Mouse (Mus musculus): ENCODE results near the gene Cenpt. TPM values are rescaled to one million over a fixed set of nuclear protein-coding genes. Genes with fewer than 3 reads are reported as not detected.

Cenpt gene
- polyA plus RNA-seq, 1 experiment, result 7.3 TPM

DNA sequence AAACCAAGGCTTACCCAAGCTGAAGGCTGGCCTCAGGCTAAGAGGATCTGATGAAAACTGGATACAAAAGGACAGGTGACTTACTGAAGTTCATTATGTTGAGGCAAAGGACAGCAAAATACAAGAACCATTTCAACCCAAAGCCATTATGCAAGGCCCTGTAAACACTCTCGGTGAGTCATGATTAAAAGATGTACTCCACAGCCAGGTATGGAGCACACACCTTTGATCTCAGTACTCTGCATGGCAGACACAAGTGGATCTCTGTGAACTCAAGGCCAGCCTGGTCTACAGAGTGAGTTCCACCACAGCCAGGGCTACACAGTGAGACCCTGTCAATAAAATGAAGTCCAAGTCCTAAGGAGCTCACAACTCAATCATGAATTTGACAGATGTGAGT lies 57.3 kb downstream of the Cenpt start:
- no peak for TF ChIP-seq CTCF (conservative IDR thresholded peaks at IDR 0.05; ENCODE audit: insufficient read depth, insufficient read length, low read depth, low read length)
- no peak for TF ChIP-seq POLR2A (IDR thresholded peaks at IDR 0.05; ENCODE audit: low read depth, low read length)
- Histone ChIP-seq H3K27me3 (replicated peaks; ENCODE audit: control insufficient read depth, insufficient read depth, low read length) (no peaks in the 10 kb centered on the region), H3K36me3 (ENCODE audit: control insufficient read depth, insufficient read depth, low read length) (no peaks in the 10 kb centered on the region), H3K4me3 (ENCODE audit: insufficient read depth, low read depth, low read length) (no peak overlapping the region), H3K4me1 (ENCODE audit: control insufficient read depth, insufficient read depth, low read length) (peaks cover 17% of the 10 kb centered on the region), H3K27ac (ENCODE audit: insufficient read depth, low read depth, low read length) (no peak overlapping the region)
- DNase-seq, result no peak
- 64% methylated on average over 1 of the region's 1 CpGs for WGBS

Other genes with a start within 250 kb of the Cenpt start
- gene Ripor1, start 248.0 kb downstream of the Cenpt start, polyA plus RNA-seq (2012; rRNA removed), result 50.6 and 54.8 TPM in 2 replicates
- gene Ctcf, start 216.7 kb downstream of the Cenpt start, polyA plus RNA-seq (2012; rRNA removed), result 13.3 and 16.7 TPM in 2 replicates
- gene Agrp, start 215.9 kb downstream of the Cenpt start, polyA plus RNA-seq (2012; rRNA removed), result 0.13 and 0.31 TPM in 2 replicates
- 0.88 and 2.7 TPM in 2 replicates for gene Carmil2, start 167.0 kb downstream of the Cenpt start, polyA plus RNA-seq (2012; rRNA removed)
- gene Acd, start 152.2 kb downstream of the Cenpt start, polyA plus RNA-seq (2012; rRNA removed), result 39.9 and 44.4 TPM in 2 replicates
- gene Pard6a, start 152.1 kb downstream of the Cenpt start, polyA plus RNA-seq (2012; rRNA removed), result 18.7 and 20.8 TPM in 2 replicates
- 0.10 and 0.19 TPM in 2 replicates for gene 4933405L10Rik, start 145.6 kb downstream of the Cenpt start, polyA plus RNA-seq (2012; rRNA removed)
- 6.8 and 7.6 TPM in 2 replicates for gene Enkd1, start 145.1 kb downstream of the Cenpt start, polyA plus RNA-seq (2012; rRNA removed)
- 7.5 and 7.8 TPM in 2 replicates for gene Gfod2, start 94.6 kb downstream of the Cenpt start, polyA plus RNA-seq (2012; rRNA removed)
- 22.1 and 24.8 TPM in 2 replicates for gene Ranbp10, start 25.9 kb downstream of the Cenpt start, polyA plus RNA-seq (2012; rRNA removed)
- gene Tsnaxip1, start 25.5 kb downstream of the Cenpt start, polyA plus RNA-seq (2012; rRNA removed), result 0.05 TPM in 1 of 2 replicates, not detected in the other
- 41.5 and 45.3 TPM in 2 replicates for gene Thap11, start 1.9 kb upstream of the Cenpt start, polyA plus RNA-seq (2012; rRNA removed)
- gene Nutf2, start 7.3 kb upstream of the Cenpt start, polyA plus RNA-seq (2012; rRNA removed), result 34.5 and 61.6 TPM in 2 replicates
- gene Edc4, start 27.6 kb upstream of the Cenpt start, polyA plus RNA-seq (2012; rRNA removed), result 38.5 and 47.9 TPM in 2 replicates
- gene Nrn1l, start 40.3 kb upstream of the Cenpt start, polyA plus RNA-seq (2012; rRNA removed), result 0.77 and 1.1 TPM in 2 replicates
- gene Pskh1, start 47.2 kb upstream of the Cenpt start, polyA plus RNA-seq (2012; rRNA removed), result 44.9 and 51.0 TPM in 2 replicates
- 1.0 and 1.5 TPM in 2 replicates for gene Ctrl, start 80.6 kb upstream of the Cenpt start, polyA plus RNA-seq (2012; rRNA removed)
- gene Psmb10, start 85.2 kb upstream of the Cenpt start, polyA plus RNA-seq (2012; rRNA removed), result 71.2 and 88.0 TPM in 2 replicates
- 2.2 and 2.4 TPM in 2 replicates for gene Lcat, start 90.1 kb upstream of the Cenpt start, polyA plus RNA-seq (2012; rRNA removed)
- gene Slc12a4, start 112.8 kb upstream of the Cenpt start, polyA plus RNA-seq (2012; rRNA removed), result 30.9 and 33.5 TPM in 2 replicates
- gene Dpep3, start 126.2 kb upstream of the Cenpt start, polyA plus RNA-seq (2012; rRNA removed), result 0.05 and 0.10 TPM in 2 replicates
- 10.2 and 11.6 TPM in 2 replicates for gene Dus2, start 138.1 kb upstream of the Cenpt start, polyA plus RNA-seq (2012; rRNA removed)
- 0.06 TPM in 1 of 2 replicates, not detected in the other for gene Dpep2nb, start 152.7 kb upstream of the Cenpt start, polyA plus RNA-seq (2012; rRNA removed)
- 8.0 and 8.4 TPM in 2 replicates for gene Ddx28, start 158.6 kb upstream of the Cenpt start, polyA plus RNA-seq (2012; rRNA removed)
- 18.6 and 19.5 TPM in 2 replicates for gene Nfatc3, start 205.6 kb upstream of the Cenpt start, polyA plus RNA-seq (2012; rRNA removed)

Data from kidney, adult 2 months (tissue).